Mouse (Mus musculus) heart, adult 18-20 months (tissue): ENCODE measurements around the gene Rsu1. TPM values are rescaled to one million over a fixed set of nuclear protein-coding genes. Genes with fewer than 3 reads are reported as not detected.
"Not testable (repeated sequence)": the region's sequence is repeated elsewhere in the genome, so short reads cannot be mapped to it uniquely, and the experiment has no call there.

Source experiments
- DNase-seq, 2 experiments: peaks; one replicate each; pipeline ENCODE4 v3.0.0; 2021 to 2022; ENCODE audit warnings: mixed read lengths in 1 of 2
- total RNA-seq, 2 experiments: library from RNA; stranded (reverse); gene quantifications; 2 replicates each; pipeline ENCODE4 v1.2.3; 2021

The Rsu1 gene
- total RNA-seq, 2 experiments from 2014 or later = 35.9 to 48.6 TPM

GRCm38 (mm10) chr2:13224546-13224945 is 46.7 kb downstream of the Rsu1 start:
- DNase-seq = no peak

DNA sequence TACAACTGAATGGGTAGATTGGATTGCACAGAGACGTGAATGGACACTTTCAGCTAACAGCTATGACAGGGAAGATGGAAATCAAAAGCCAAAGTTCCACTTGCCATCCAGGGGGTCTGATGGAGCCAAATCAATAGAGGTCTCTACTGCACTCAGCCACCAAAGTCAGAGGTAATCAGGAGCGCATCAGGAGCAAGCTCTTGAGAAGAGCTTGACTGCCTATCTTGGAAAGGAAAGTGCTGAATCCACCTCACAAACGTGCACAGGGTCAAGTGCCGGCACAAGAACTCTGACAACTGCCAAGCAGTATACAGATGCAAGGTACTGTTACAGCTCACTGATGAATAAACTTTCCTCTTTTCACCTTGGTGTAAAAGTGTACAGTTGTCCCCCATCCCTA is 47.8 kb downstream of the Rsu1 start:
- no peak for DNase-seq

DNA sequence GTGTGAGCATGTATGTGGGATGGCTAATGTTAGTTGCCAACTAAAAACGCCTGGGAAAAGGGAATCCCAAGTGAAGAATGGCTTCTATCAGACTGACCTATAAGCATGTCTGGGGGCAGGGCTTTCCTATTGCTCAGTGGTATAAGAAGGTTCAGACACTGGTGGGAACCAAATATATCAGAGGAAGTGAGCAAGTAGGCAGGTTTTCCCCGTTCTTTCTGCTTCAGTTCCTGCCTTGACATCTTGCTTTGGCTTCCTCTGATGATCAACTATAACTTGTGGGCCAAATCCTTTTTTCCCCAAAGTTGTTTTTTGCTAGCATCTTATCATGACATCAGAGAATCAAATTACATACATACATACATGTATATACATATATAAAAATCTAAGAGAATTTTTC is 51.1 kb downstream of the Rsu1 start:
- DNase-seq = no peak

DNA sequence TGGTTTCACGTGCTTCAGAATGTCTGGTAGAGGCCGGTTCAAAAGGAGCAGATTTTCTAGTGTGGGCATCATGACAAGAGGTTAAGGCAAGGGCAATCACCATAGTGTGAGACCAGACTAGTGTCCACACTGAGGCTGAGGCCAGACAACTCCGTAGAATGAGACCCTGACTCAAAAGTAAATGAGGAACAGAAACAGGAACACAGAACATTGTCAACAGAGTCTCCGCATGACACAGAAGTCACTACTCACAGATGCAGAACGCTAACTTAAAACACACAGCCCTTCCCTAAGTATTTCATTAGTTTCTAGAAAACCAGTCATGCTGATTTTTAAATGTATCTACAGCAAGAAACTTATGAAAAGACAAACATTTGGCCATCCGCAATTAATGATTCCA is 53.1 kb downstream of the Rsu1 start:
- no peak for DNase-seq

GRCm38 (mm10) chr2:13206825-13207224 is 64.4 kb downstream of the Rsu1 start:
- DNase-seq = no peak

DNA sequence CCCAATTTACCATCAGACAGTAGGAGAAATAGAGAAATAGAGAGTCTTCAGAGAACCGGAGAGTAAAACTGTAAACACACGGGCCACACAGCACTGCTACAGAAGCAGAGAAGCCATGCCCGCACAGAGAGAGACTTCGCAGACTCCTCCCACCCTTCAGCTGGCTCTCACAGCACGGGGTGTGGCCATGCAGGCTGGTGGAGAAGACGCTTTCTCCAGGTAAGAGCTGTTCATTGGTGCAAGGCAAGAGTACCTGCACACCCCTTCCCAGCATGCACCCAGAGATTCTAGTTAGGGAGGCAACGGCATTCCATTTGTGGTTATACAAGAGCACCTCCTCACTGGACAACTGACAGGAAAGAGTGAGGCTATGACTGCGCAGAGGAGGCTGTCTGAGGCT is 64.8 kb downstream of the Rsu1 start:
- DNase-seq = no peak

DNA sequence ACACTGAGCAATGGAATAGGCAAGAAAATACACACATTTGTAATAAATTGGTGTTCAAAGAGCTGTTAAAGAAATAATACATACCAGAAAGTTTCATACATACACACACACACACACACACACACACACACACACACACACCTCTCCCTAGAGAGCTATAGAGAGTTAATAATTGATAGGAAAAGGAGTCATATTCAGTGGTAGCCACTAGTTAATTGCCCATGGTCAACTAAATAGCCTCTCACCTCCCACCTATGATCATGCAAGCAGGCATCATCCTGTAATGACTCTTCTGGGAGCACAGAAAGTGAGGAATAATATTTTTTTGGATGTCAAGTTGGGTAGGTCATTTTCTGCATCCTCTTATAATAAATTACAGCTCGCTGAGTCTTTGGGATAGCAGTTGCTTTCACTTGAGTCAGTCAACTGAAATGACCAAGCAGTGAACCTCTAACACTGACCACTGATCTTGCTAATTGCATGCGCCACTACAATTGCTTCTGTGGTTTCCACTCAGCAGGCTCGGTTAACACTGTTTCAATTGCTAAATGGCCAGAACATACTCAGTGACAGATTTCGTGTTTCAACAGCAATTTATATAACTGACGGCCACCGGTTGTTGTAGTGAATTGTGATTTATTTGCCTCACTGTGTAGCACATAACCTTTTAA is 68.3 kb downstream of the Rsu1 start:
- DNase-seq = no peak

DNA sequence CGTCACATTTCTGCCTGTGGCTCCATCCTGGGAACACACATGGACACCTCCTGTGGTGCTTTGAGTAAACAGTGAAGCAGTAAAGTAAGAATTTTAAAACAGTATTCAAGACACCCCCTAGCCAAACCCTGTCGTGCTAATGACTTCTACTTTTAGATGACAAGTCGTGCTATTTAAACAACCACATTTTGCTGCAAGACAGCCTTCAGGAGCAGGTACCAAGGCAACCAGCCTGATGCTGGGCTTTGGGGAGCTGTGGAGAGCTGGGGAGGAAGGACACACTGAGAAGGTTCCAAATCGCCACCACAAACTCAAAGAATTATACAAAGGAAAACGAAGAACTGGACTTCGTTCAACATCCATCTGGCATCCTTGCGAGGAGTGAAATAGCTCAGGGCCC is 71.5 kb downstream of the Rsu1 start:
- no peak for DNase-seq

- no peak for DNase-seq
Observed at GRCm38 (mm10) chr2:13199033-13199432, 72.2 kb downstream of the Rsu1 start.

- DNase-seq = no peak
Observed at GRCm38 (mm10) chr2:13195540-13195939, 75.7 kb downstream of the Rsu1 start.

DNA sequence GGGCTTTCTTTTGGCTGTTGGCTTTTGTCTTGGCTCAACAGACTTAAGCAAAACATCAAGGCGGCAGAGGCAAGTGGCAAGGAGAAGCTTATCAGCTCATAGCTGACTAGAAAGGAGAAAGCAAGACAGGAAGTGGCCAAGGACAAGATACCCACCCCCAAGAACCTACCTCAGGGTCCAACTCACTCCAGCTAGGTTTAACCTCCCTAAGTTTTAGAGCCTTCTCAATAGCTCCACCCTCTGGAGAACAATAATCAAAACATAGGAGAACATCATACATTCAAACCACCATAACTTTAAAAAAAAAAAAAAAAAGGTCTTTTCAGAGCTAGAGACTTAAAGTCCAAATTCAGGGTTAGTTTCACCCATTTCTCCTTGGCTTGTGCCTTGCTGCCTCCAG is 79.1 kb downstream of the Rsu1 start:
- no peak for DNase-seq

DNA sequence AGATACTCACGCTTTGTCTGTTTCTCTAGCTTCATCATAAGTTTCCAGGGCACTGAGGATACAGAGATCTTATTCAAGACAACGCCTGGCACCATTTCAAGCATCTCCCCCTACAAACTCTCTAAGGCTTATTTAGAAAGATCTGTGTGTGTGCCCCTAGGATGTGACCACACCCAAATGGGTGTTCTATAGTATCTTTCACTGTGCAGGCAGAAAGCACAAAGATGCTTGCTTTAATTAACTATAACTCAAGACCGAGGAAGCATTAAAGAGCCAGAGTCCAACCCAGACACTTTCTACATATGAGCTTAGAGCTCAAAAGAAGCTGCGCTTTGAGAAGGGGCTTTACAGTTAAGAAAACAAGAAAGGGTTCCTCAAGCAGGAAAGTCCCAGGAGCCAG is 80.4 kb downstream of the Rsu1 start:
- no peak for DNase-seq

GRCm38 (mm10) chr2:13188831-13189495 is 82.3 kb downstream of the Rsu1 start:
- no peak for DNase-seq

DNA sequence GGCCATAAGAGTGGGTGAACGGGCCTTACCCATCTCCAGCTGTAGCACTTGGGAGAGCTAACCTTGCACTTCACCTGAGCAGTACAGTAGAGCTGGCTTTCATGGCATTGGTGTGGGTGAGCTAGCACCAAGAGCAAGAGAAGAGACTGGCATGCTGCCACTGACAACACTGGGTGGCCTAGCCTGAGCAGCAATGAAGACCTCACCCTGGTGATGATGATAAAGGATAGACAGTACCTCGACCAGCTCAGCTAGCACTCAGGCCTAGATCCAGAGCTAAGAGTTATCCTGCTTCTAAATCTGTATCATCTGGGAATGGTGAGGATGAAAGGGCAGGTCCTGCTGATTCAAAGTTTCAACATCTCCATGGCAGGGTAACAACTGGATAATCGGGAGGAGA is 88.1 kb downstream of the Rsu1 start:
- DNase-seq = no peak

GRCm38 (mm10) chr2:13181899-13182298 is 89.3 kb downstream of the Rsu1 start:
- DNase-seq = not testable (repeated sequence)

DNA sequence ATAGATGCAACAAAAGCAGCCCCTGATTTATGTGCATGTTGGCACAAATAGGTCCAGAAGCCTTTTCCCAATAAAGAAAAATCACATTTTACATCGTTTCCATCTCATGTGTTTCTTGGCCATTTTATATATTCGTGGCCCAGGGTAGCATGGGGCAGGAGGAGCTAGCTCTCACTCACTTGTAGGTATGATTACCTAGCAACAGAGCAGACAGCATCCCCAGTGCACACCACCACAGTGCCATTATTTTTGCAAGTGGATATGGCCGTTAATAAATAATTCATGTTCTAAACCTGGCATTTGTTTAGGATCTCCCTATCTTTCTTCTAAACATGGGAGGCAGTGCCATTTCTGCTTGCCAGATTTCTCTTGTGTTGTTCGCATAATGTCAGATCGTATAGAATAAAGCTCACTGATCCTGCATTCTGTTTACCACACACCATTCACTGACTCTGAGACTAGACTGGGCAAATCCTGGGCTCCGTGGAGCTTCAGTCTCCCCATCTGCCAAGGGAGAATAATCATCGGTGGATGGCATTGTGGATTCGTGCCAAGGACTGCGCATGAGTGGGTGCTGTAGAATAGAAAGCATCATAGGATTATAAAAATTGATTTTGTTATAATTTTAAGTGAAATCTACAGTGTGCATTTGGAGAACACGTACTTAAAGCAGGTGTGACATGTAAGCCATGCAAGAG is 93.4 kb downstream of the Rsu1 start:
- DNase-seq = no peak

DNA sequence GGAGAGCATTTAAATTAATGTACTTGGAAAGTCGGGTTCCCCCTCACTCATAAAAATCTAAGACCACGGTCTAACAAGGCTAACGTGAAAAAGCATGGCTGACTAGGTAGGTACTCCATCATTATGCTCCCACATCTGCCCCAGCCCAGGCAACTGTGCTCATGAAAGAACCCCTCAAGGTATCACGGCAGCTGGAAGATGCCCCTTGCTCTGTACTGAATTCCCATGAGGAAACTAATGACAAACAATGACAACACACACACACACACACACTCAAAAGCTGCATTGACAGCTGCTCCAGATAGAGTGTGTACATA is 95.0 kb downstream of the Rsu1 start:
- no peak for DNase-seq

DNA sequence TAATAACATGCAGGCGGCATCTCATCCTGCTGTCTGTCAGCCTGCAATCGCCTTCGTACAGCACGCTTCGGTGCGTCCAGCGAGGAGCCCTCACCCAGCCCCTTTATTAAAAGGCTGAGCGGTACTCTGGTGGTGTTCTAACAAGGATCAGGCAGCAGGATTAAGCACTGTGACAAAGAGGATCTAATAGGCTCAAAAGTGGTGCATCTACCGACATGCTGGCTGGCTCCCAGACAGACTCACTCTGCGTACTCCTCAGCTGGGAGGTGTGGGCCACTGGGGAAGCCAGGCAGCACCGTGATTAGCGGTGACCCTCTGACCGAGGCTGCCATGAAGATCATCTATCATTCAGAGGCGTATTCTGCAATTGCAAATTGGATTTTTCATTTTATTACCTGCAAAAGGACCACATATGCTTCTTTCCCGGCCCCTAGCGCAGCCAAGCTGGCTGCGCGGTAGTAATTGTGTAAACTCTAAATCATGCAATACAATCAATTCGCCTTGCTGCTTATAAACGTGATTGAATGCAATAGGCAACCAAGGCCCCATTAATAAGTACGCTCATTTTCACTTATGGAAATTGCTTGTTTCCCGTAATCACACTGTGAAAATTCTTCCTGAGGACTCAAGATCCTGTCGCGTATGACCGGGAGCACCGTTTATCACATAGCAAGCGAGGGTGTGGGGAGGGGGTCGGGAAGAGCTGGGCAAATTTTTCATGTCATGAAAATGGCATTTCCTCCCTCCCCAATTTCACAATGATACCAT is 95.5 kb downstream of the Rsu1 start:
- DNase-seq = no peak

DNA sequence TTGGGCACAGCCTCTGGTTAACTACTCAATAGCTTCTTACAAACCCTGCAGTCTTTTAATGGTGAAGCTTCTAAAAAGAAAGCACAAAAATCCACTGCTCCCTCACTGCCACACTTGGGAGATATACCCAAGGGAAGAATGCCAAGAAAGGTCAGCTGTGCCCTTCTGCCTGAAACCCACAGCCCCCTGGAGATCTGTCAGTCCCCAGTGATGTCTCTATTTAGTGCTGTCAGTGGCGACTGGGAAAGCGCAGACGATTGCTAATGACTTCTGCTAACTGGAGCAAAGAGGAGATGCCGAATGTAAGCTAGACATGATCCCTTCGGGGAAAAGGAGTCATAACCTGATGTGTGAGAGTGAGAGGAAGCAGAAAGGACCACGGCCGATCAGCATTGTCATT is 96.8 kb downstream of the Rsu1 start:
- DNase-seq = no peak

- no peak for DNase-seq
Observed at GRCm38 (mm10) chr2:13170651-13171050, 100.6 kb downstream of the Rsu1 start.

DNA sequence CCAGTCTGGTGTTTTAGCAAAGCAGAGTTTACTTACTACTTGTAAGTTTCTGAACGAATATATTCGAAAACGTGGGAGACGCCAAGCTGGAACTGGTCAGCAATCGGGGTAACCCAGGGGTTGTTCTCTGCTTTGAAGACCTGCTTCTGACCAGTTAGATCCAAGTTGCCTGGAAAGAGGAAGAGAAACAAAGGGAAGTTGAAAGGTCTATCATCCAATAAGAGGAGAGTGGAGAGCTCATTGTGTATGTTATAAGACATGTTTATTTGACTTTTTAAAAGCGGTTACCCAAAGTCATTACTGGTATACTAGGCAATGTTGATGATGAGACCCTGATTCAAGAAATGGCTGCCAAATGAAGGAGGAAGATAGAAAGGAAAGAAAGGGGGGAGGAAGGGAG is 101.3 kb downstream of the Rsu1 start:
- no peak for DNase-seq

DNA sequence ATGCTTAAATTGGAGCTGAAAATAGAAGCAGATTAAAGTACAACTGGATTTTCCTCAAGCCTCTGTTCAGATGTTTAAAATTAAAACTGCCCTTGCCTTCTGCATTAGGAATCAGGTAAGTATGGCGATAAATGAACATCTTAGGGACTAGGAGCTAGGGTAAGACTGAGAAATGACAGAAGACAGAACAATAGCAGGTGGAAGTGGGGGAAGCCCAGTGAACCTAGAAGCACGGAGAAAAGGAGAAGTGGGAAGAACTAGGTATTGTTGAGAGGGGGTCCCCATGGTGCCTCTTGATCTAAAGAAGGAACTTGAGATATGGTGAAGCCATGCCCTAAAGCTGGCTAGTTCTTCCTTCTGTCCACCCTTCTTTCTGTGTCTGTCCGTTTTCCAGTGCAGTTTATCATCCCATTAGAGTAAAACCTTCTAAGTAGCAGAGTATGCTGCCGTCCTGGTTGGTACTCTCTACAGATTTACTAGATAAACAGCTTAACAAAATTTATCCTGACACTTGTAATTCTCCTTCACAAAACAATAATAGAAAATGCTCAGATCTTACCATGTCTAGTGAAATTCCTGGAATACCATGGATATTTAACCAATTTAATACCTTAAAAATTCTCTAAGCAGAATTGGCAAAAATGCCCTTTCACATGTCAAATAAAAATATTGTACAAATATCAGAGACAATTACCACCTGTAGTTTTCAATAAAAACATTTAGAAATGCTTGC is 101.9 kb downstream of the Rsu1 start:
- DNase-seq = no peak
